Mouse (Mus musculus) E14TG2a.4 (cell line): ENCODE data around the gene Col4a3bp.
A peak's percentile ranks its signal among the peaks of the same experiment; 100 is the strongest.

Experiments used
- H3K27me3 ChIP-seq: 2 replicates; pipeline ENCODE4 v1.6.1; 2014; ENCODE audit warnings: low read length, control low read depth; ENCODE audit not compliant: insufficient read depth
- H3K36me3 ChIP-seq: 2 replicates; pipeline ENCODE4 v1.6.1; 2014; ENCODE audit warnings: low read length, control low read depth; ENCODE audit not compliant: insufficient read depth
- H3K4me1 ChIP-seq: replicated peaks from 2 replicates; pipeline ENCODE4 v1.6.1; 2014; ENCODE audit warnings: low read depth, low read length, control low read depth
- H3K4me3 ChIP-seq: replicated peaks from 2 replicates; pipeline ENCODE4 v1.5.1; 2014; ENCODE audit warnings: mild to moderate bottlenecking, low read length
- H3K9me3 ChIP-seq: 2 replicates; pipeline ENCODE4 v1.6.1; 2014; ENCODE audit warnings: low read length, control low read depth
- CTCF ChIP-seq: conservative IDR thresholded peaks from 2 replicates; pipeline ENCODE4 v1.5.1; 2014; ENCODE audit warnings: low read length
- NANOG ChIP-seq: IDR thresholded peaks from 2 replicates; pipeline ENCODE4 v1.6.1; 2014; ENCODE audit warnings: borderline replicate concordance, low read length, mixed read lengths
- POU5F1 ChIP-seq: IDR thresholded peaks from 2 replicates; pipeline ENCODE4 v1.6.1; 2014; ENCODE audit warnings: low read length, borderline replicate concordance

The Col4a3bp gene

DNA sequence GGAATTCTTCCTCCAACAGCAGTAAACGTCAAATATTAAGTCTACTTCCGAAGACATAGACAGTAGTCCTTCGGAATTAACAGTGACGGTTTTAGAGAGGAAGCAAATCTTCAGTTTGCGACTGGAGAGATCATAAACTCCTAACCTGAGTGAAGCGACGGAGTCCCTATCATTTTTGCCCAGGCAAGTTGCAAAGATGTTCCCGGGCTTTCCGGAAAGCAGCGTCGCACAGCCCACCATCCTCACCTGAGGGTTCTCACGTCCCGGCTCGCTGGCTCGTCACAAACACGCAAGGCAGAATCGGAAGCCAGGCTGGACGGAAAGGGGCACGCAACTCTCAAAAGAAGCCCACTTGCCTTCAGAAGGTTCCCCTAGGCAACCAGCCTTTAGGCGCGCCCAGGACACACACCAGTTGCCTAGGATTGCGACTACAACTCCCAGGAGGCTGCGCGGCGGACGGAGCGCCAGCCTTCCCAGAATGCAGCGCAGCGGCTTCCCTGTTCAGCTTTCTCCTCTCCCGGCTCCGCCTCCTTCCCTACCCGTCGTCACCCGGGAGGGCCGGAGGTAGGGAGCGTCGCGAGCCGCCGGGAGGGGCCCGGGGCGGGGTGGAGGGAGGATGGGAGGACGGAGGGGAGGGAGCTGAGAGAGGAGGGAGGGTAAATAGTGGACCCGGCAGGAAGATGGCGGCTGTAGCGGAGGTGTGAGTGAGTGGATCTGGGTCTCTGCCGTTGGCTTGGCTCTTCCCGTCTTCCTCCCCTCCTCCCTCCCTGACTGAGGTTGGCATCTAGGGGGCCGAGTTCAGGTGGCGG lies at the start of gene Col4a3bp, which contains the start of gene Polk:
TSS of gene Col4a3bp (plus strand) at position 538 of the 809 bp plus-strand sequence.
TSS of gene Polk (minus strand) at position 499 of the 809 bp plus-strand sequence.
- no peaks in the 10 kb centered on the region for H3K9me3 ChIP-seq
- H3K4me1 ChIP-seq, result peaks cover 21% of the 10 kb centered on the region
- no peak for TF ChIP-seq NANOG
- no peak for TF ChIP-seq POU5F1
- TF ChIP-seq CTCF, result no peak
- no peaks in the 10 kb centered on the region for H3K27me3 ChIP-seq
- no peaks in the 10 kb centered on the region for H3K36me3 ChIP-seq
- H3K4me3 ChIP-seq, result peak within 1 kb of the TSS; percentile 99

DNA sequence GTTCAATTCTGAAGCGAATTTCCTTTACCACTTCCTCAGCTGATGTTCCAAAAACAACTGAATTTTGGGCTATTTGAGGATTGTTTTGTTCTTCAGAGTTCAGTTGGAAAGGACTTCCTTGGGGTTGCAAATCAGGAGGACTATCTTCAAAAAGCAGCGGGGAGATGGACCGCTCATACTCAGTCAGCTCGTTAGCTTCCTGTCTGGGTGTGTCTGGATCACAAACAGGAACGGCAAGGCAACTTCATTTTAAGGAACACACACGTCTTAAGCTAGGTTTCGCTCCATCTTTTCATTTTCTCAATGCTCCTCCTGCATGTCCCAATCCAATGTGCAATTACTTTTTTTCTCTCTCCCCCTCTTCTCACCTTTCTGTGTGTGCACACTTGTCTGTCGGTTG lies 45.8 kb upstream of the Col4a3bp start:
- H3K4me1 ChIP-seq, result peaks cover 7% of the 10 kb centered on the region
- H3K4me3 ChIP-seq, result no peak overlapping the region
- H3K36me3 ChIP-seq, result peaks cover 48% of the 10 kb centered on the region
- H3K27me3 ChIP-seq, result no peaks in the 10 kb centered on the region
- TF ChIP-seq CTCF (no peak), POU5F1 (no peak), NANOG (no peak)
- H3K9me3 ChIP-seq, result no peaks in the 10 kb centered on the region

DNA sequence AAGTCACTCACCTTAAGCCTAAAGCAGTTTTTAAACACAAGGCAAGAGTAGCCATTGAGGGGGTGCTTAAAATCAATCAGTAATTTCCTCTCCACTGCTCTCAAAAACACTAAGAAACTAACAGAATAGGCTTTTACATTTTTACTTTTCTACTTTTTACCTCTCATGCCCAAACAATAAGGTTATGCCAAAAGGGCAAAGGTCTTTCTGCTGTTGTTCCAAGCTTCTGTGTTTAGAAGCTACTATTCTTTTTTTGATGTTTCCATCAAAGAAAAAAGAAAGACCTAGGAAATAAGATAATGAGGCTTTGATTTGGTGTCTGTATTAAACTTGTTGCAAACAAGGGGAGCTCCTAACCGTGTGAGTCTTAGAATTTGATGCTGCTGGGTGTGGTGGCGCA lies 42.5 kb upstream of the Col4a3bp start:
- TF ChIP-seq CTCF (no peak), NANOG (no peak), POU5F1 (no peak)
- H3K36me3 ChIP-seq, result peaks cover 55% of the 10 kb centered on the region
- peaks cover 7% of the 10 kb centered on the region for H3K4me1 ChIP-seq
- no peaks in the 10 kb centered on the region for H3K27me3 ChIP-seq
- no peak overlapping the region for H3K4me3 ChIP-seq
- no peaks in the 10 kb centered on the region for H3K9me3 ChIP-seq

DNA sequence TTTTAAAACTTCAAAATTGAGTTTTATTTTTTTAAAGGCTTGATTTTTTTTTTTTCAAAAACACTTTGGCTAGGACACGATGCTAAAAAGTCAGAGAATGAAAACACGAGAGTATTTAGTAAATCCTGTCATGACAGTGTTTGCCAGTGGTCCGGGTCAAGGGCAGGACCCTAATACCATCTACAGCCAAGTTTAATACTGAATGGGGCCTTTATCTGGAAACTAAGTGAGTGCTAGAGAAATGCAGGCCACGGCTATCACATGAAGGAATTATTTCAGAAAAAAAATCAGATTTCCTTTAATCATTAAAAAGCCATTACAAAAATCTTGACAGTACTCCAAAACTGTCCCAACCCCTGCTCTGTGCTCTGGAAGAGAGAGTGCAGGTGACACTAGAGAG lies 36.8 kb upstream of the Col4a3bp start:
- no peaks in the 10 kb centered on the region for H3K4me1 ChIP-seq
- H3K36me3 ChIP-seq, result peaks cover 52% of the 10 kb centered on the region
- H3K4me3 ChIP-seq, result no peak overlapping the region
- H3K9me3 ChIP-seq, result no peaks in the 10 kb centered on the region
- no peaks in the 10 kb centered on the region for H3K27me3 ChIP-seq
- TF ChIP-seq CTCF (no peak), NANOG (no peak), POU5F1 (no peak)

DNA sequence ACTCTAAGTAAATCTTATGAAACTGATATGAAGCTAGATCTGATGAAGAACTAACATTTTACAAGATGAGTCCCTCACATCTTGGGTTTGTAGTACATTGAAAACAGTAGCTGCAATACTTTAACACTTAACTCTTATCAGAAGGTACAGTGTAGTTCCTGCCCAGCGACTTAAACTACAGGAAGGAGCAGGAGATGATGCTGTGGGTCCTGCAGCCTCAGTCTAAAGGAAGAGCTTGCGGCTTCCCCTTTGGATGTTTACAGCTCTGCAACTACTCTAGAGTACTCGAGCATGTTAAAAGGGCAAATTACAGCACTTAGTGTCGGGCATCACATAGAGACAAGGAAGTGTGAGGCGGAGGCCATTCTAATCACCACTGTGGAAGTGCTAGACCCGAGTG lies 36.1 kb upstream of the Col4a3bp start:
- H3K9me3 ChIP-seq, result no peaks in the 10 kb centered on the region
- TF ChIP-seq POU5F1, result no peak
- no peak for TF ChIP-seq NANOG
- no peak for TF ChIP-seq CTCF
- H3K27me3 ChIP-seq, result no peaks in the 10 kb centered on the region
- H3K4me1 ChIP-seq, result no peaks in the 10 kb centered on the region
- H3K4me3 ChIP-seq, result no peak overlapping the region
- H3K36me3 ChIP-seq, result peaks cover 52% of the 10 kb centered on the region

DNA sequence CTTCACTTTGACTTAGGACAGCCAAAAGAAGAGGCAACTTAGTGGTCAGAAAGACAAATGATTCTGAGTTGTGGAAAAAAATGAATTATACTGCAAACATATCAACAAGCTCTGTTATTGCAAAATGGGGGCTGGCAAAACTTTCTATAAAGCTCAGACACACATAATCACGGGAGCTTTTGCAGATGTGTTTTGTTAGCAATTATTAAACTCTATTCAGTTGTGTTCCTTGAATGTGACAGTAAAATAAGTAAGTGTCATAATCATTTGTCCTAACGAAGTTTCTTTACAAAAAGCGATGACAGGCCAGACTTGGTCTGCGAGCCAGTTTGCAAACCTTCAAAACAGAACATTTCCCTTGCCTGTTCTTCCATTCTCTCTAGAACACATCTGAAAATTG lies 34.9 kb upstream of the Col4a3bp start:
- TF ChIP-seq POU5F1, result no peak
- no peak for TF ChIP-seq CTCF
- no peak for TF ChIP-seq NANOG
- Histone ChIP-seq H3K36me3 (peaks cover 55% of the 10 kb centered on the region), H3K4me1 (no peaks in the 10 kb centered on the region)

DNA sequence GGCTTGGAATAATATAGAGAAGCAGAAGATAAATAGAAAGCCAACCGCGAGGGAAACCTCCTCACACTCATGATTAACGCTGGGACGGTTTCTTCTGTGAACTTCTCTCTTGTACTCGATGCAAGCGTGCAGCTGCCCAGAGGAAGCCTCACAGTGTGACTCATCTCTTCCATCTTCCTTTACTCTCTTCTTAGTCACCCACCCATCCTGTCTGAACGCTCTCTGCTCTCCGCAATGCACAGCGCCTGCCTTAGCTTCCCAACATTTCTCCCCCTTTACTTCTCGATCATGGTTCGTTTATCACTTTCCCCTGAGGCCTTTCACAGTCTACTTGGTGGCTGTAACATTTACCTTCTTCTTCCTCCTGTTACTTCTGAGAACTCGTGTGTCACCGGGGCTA lies 31.8 kb upstream of the Col4a3bp start:
- TF ChIP-seq POU5F1 (no peak), NANOG (no peak), CTCF (no peak)
- no peaks in the 10 kb centered on the region for H3K9me3 ChIP-seq
- H3K36me3 ChIP-seq, result peaks cover 74% of the 10 kb centered on the region
- no peak overlapping the region for H3K4me3 ChIP-seq
- H3K4me1 ChIP-seq, result no peaks in the 10 kb centered on the region
- H3K27me3 ChIP-seq, result no peaks in the 10 kb centered on the region

More for the DNA sequence above, 34.9 kb upstream of the Col4a3bp start:
- Histone ChIP-seq H3K4me3 (no peak overlapping the region), H3K27me3 (no peaks in the 10 kb centered on the region), H3K9me3 (no peaks in the 10 kb centered on the region)

DNA sequence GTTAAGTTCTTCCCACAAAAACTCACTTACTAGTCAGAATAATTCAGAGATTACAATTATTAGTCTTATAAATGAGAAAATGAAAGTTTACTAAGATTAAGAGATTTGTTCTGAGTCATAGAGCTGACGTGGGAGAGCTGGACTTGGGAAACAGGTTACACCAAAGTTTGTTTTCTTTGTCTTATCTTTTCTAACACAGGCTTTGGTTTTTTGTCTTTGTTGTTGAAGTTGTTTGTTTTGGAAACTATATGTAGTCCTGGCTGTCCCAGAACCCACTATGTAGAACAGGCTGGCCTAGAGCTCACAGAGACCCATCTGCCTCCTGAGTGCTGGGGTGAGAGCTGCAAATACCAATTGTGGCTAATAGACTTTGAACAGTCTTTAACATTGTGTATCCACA lies 31.2 kb upstream of the Col4a3bp start:
- H3K27me3 ChIP-seq, result no peaks in the 10 kb centered on the region
- 0 out of 2 replicates have a peak, but pooled peaks cover under 1% of the 10 kb centered on the region for H3K4me1 ChIP-seq
- H3K4me3 ChIP-seq, result no peak overlapping the region
- H3K9me3 ChIP-seq, result no peaks in the 10 kb centered on the region
- TF ChIP-seq CTCF (no peak), POU5F1 (no peak)
- H3K36me3 ChIP-seq, result peaks cover 79% of the 10 kb centered on the region
